Mouse (Mus musculus): ENCODE results near the gene Tox2. TPM values are rescaled to one million over a fixed set of nuclear protein-coding genes. Genes with fewer than 3 reads are reported as not detected.

The Tox2 gene
- polyA plus RNA-seq, 1 experiment, result 12.1 TPM

GRCm38 (mm10) chr2:163300069-163301060, 97.4 kb downstream of the Tox2 start:
- TF ChIP-seq CTCF (IDR thresholded peaks at IDR 0.05; ENCODE audit: extremely low read depth, insufficient read depth, insufficient read length, insufficient replicate concordance) (no peak), POLR2A (IDR thresholded peaks at IDR 0.05; ENCODE audit: low read depth, low read length) (no peak)
- Histone ChIP-seq H3K4me1 (ENCODE audit: control insufficient read depth, insufficient read depth, insufficient read length) (no peaks in the 10 kb centered on the region), H3K36me3 (ENCODE audit: control insufficient read depth, insufficient read depth, low read length) (no peaks in the 10 kb centered on the region), H3K27ac (ENCODE audit: insufficient read depth, low read length) (no peak overlapping the region), H3K27me3 (ENCODE audit: control insufficient read depth, insufficient read depth, low read length) (no peaks in the 10 kb centered on the region), H3K4me3 (ENCODE audit: extremely low read depth, insufficient read depth, insufficient read length) (no peak overlapping the region)
- no peak for DNase-seq (ENCODE audit: low read depth in 1 of 2, low spot score in 2 of 2)
- 68% methylated on average over 14 of the region's 14 CpGs for WGBS

GRCm38 (mm10) chr2:163301641-163302040, 98.7 kb downstream of the Tox2 start:
- Histone ChIP-seq H3K27ac (ENCODE audit: insufficient read depth, low read length) (no peak overlapping the region), H3K4me3 (ENCODE audit: extremely low read depth, insufficient read depth, insufficient read length) (no peak overlapping the region), H3K36me3 (ENCODE audit: control insufficient read depth, insufficient read depth, low read length) (no peaks in the 10 kb centered on the region), H3K27me3 (ENCODE audit: control insufficient read depth, insufficient read depth, low read length) (no peaks in the 10 kb centered on the region), H3K4me1 (ENCODE audit: control insufficient read depth, insufficient read depth, insufficient read length) (no peaks in the 10 kb centered on the region)
- TF ChIP-seq CTCF (IDR thresholded peaks at IDR 0.05; ENCODE audit: extremely low read depth, insufficient read depth, insufficient read length, insufficient replicate concordance) (no peak), POLR2A (IDR thresholded peaks at IDR 0.05; ENCODE audit: low read depth, low read length) (no peak)
- WGBS, result 72% methylated on average over 5 of the region's 5 CpGs
- no peak for DNase-seq (ENCODE audit: low read depth in 1 of 2, low spot score in 2 of 2)

- no peak for DNase-seq (ENCODE audit: low read depth in 1 of 2, low spot score in 2 of 2)
- 88% methylated on average over 9 of the region's 9 CpGs for WGBS
These were observed 100.1 kb downstream of the Tox2 start for GRCm38 (mm10) chr2:163303037-163303436.

GRCm38 (mm10) chr2:163309376-163309775, 106.5 kb downstream of the Tox2 start:
- H3K27ac ChIP-seq (ENCODE audit: insufficient read depth, low read length), result no peak overlapping the region
- H3K4me1 ChIP-seq (ENCODE audit: control insufficient read depth, insufficient read depth, insufficient read length), result no peaks in the 10 kb centered on the region
- H3K36me3 ChIP-seq (ENCODE audit: control insufficient read depth, insufficient read depth, low read length), result no peaks in the 10 kb centered on the region
- 94% methylated on average over 17 of the region's 17 CpGs for WGBS
- no peak for DNase-seq (ENCODE audit: low read depth in 1 of 2, low spot score in 2 of 2)
- H3K27me3 ChIP-seq (ENCODE audit: control insufficient read depth, insufficient read depth, low read length), result no peaks in the 10 kb centered on the region
- TF ChIP-seq CTCF (IDR thresholded peaks at IDR 0.05; ENCODE audit: extremely low read depth, insufficient read depth, insufficient read length, insufficient replicate concordance) (no peak), POLR2A (IDR thresholded peaks at IDR 0.05; ENCODE audit: low read depth, low read length) (no peak)
- H3K4me3 ChIP-seq (ENCODE audit: extremely low read depth, insufficient read depth, insufficient read length), result no peak overlapping the region

More at GRCm38 (mm10) chr2:163303037-163303436, 100.1 kb downstream of the Tox2 start:
- H3K4me1 ChIP-seq (ENCODE audit: control insufficient read depth, insufficient read depth, insufficient read length), result no peaks in the 10 kb centered on the region
- TF ChIP-seq CTCF (IDR thresholded peaks at IDR 0.05; ENCODE audit: extremely low read depth, insufficient read depth, insufficient read length, insufficient replicate concordance) (no peak), POLR2A (IDR thresholded peaks at IDR 0.05; ENCODE audit: low read depth, low read length) (no peak)
- H3K27me3 ChIP-seq (ENCODE audit: control insufficient read depth, insufficient read depth, low read length), result no peaks in the 10 kb centered on the region
- no peak overlapping the region for H3K27ac ChIP-seq (ENCODE audit: insufficient read depth, low read length)
- H3K36me3 ChIP-seq (ENCODE audit: control insufficient read depth, insufficient read depth, low read length), result no peaks in the 10 kb centered on the region
- no peak overlapping the region for H3K4me3 ChIP-seq (ENCODE audit: extremely low read depth, insufficient read depth, insufficient read length)

GRCm38 (mm10) chr2:163310163-163310688, 107.3 kb downstream of the Tox2 start:
- Histone ChIP-seq H3K4me1 (ENCODE audit: control insufficient read depth, insufficient read depth, insufficient read length) (no peaks in the 10 kb centered on the region), H3K4me3 (ENCODE audit: extremely low read depth, insufficient read depth, insufficient read length) (no peak overlapping the region), H3K27me3 (ENCODE audit: control insufficient read depth, insufficient read depth, low read length) (no peaks in the 10 kb centered on the region), H3K27ac (ENCODE audit: insufficient read depth, low read length) (no peak overlapping the region), H3K36me3 (ENCODE audit: control insufficient read depth, insufficient read depth, low read length) (no peaks in the 10 kb centered on the region)
- no peak for DNase-seq (ENCODE audit: low read depth in 1 of 2, low spot score in 2 of 2)
- WGBS, result 76% methylated on average over 11 of the region's 11 CpGs
- TF ChIP-seq POLR2A (IDR thresholded peaks at IDR 0.05; ENCODE audit: low read depth, low read length), result no peak
- TF ChIP-seq CTCF (IDR thresholded peaks at IDR 0.05; ENCODE audit: extremely low read depth, insufficient read depth, insufficient read length, insufficient replicate concordance), result no peak

GRCm38 (mm10) chr2:163317281-163317680, 114.4 kb downstream of the Tox2 start:
- DNase-seq (ENCODE audit: low read depth in 1 of 2, low spot score in 2 of 2), result no peak
- no peaks in the 10 kb centered on the region for H3K36me3 ChIP-seq (ENCODE audit: control insufficient read depth, insufficient read depth, low read length)
- no peak overlapping the region for H3K27ac ChIP-seq (ENCODE audit: insufficient read depth, low read length)
- no peak for TF ChIP-seq POLR2A (IDR thresholded peaks at IDR 0.05; ENCODE audit: low read depth, low read length)
- no peak for TF ChIP-seq CTCF (IDR thresholded peaks at IDR 0.05; ENCODE audit: extremely low read depth, insufficient read depth, insufficient read length, insufficient replicate concordance)
- 78% methylated on average over 4 of the region's 4 CpGs for WGBS
- no peak overlapping the region for H3K4me3 ChIP-seq (ENCODE audit: extremely low read depth, insufficient read depth, insufficient read length)
- H3K4me1 ChIP-seq (ENCODE audit: control insufficient read depth, insufficient read depth, insufficient read length), result no peaks in the 10 kb centered on the region; the same call in 1 of the 2 replicates
- no peaks in the 10 kb centered on the region for H3K27me3 ChIP-seq (ENCODE audit: control insufficient read depth, insufficient read depth, low read length)
